Mouse (Mus musculus): ENCODE measurements around the gene Gpr87.
A peak's percentile ranks its signal among the peaks of the same experiment; 100 is the strongest.

The Gpr87 gene

DNA sequence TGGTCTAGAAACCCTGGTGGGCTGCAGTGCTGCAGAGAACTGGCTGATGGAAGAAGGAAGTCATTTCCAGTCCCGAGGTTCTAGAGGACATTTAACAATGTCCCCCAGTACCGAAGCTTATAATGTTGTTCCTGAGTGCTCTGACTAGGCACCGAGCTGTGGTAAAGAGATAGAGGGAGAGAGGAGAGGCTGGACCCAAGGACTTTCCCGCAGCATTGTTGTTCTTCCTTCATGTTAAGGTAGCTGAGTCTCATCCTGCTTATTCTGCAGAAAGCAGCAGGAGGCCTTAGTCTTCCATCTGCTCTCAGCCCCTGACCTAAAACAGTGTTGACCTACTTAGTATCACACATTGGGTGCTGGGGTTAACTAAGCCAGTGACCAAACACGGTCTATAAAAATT, 18.0 kb downstream of the Gpr87 start:
- Histone ChIP-seq H3K36me3 (ENCODE audit: insufficient read depth, low read length) (no peaks in the 10 kb centered on the region), H3K27me3 (ENCODE audit: insufficient read depth, low read length) (no peaks in the 10 kb centered on the region), H3K9me3 (ENCODE audit: low read length) (no peaks in the 10 kb centered on the region), H3K4me1 (replicated peaks; ENCODE audit: low read depth, low read length) (no peaks in the 10 kb centered on the region), H3K4me3 (replicated peaks; ENCODE audit: low read length) (no peak overlapping the region)
- TF ChIP-seq POU5F1 (IDR thresholded peaks at IDR 0.05; ENCODE audit: borderline replicate concordance, low read length) (no peak), NANOG (IDR thresholded peaks at IDR 0.05; ENCODE audit: borderline replicate concordance, low read length) (no peak), CTCF (conservative IDR thresholded peaks at IDR 0.05; ENCODE audit: low read length) (no peak)

DNA sequence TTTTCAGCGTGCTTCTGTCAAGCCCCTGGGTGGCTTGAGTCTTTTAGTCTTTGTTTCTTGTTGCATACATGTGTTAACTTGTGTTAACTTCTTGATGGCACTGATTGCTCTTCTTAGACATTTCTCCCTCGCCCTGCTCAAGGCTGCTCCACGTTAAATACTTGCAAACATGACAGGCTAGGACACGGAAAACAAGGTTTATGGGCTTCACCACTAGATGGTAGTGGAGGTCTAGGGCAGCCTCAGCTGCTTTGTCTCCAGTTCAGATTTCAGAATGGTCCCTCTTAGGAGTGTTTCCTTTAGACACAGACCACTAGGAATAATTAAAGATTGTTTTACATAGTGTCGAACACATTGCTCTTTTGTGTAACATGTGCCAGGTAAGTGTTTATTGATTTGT, 19.7 kb downstream of the Gpr87 start:
- TF ChIP-seq NANOG (IDR thresholded peaks at IDR 0.05; ENCODE audit: borderline replicate concordance, low read length) (no peak), POU5F1 (IDR thresholded peaks at IDR 0.05; ENCODE audit: borderline replicate concordance, low read length) (no peak), CTCF (conservative IDR thresholded peaks at IDR 0.05; ENCODE audit: low read length) (peak; percentile 27)
- no peaks in the 10 kb centered on the region for H3K9me3 ChIP-seq (ENCODE audit: low read length)
- no peaks in the 10 kb centered on the region for H3K36me3 ChIP-seq (ENCODE audit: insufficient read depth, low read length)
- H3K4me3 ChIP-seq (replicated peaks; ENCODE audit: low read length) = no peak overlapping the region
- peaks cover 5% of the 10 kb centered on the region for H3K4me1 ChIP-seq (replicated peaks; ENCODE audit: low read depth, low read length)
- H3K27me3 ChIP-seq (ENCODE audit: insufficient read depth, low read length) = no peaks in the 10 kb centered on the region

DNA sequence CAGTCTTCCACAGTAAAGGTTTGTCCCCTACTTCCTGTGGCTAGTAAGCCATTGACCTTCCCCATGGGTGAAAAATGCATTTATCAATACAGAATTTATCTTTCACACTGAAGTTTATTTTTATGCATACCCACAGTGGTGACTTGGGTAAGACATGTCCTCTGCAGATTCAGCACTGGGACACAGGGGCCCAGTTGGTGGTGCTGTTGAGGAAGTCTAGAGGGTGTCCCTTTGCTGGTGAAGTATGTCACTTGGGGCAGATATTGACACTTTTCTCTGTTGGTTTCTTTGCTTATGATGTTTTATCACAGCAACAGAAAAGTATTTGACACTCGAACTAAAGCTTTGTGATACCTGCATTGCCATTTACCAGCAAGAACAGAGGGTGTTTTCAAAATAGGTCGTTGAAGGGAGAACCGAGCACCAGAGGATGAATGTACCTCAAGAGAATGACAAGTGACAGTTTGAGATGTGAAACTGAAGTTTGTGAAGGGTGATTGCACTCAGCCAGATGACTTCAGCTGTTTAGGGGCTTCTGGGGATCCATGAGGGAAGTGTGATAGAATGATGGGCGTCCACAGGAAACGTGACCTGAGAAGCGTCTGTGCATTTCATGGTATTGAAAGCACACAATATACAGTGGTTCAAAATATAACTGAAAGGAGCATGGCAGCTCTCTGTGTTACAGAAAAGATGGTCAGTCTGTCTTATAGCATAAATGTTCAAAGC, 20.3 kb downstream of the Gpr87 start:
- Histone ChIP-seq H3K9me3 (ENCODE audit: low read length) (no peaks in the 10 kb centered on the region), H3K4me1 (replicated peaks; ENCODE audit: low read depth, low read length) (peaks cover 9% of the 10 kb centered on the region), H3K36me3 (ENCODE audit: insufficient read depth, low read length) (no peaks in the 10 kb centered on the region), H3K27me3 (ENCODE audit: insufficient read depth, low read length) (no peaks in the 10 kb centered on the region), H3K4me3 (replicated peaks; ENCODE audit: low read length) (no peak overlapping the region)
- TF ChIP-seq CTCF (conservative IDR thresholded peaks at IDR 0.05; ENCODE audit: low read length) (no peak), NANOG (IDR thresholded peaks at IDR 0.05; ENCODE audit: borderline replicate concordance, low read length) (no peak), POU5F1 (IDR thresholded peaks at IDR 0.05; ENCODE audit: borderline replicate concordance, low read length) (no peak)

DNA sequence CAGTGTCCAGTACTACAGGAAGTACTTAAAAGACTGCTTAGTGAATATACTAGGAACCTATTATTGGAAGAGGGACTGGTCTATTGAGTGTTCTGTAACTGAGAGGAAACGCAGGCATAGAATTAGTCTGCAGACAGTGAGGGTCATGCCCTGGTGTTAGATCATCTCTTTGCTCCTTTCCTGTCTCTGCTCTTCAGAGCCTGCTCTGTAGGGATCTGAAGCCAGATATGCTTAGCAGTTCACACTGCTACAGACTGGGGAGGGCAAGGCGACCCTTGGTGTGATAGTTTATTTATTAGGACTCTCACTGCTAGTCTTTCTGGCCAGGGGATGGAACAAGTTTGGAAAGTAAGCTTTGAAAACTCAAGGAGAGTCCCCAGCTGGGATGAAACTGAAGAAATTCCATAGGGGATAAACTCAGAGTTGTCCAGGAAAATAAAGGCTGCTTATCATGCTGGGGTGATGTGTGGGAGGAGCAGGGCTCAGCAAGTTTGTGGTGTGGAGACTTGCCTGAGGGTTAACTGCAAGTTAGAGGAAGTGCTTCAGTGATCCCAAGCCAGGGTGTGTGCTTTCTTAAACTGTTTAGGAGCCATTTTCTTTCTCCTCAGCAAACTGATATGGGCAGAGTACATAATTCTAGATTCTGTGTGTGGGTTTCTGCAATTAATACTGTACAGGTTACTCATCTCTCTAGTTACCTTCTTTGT, 24.8 kb downstream of the Gpr87 start:
- Histone ChIP-seq H3K4me3 (replicated peaks; ENCODE audit: low read length) (no peak overlapping the region), H3K4me1 (replicated peaks; ENCODE audit: low read depth, low read length) (peaks cover 9% of the 10 kb centered on the region), H3K27me3 (ENCODE audit: insufficient read depth, low read length) (no peaks in the 10 kb centered on the region), H3K9me3 (ENCODE audit: low read length) (no peaks in the 10 kb centered on the region), H3K36me3 (ENCODE audit: insufficient read depth, low read length) (no peaks in the 10 kb centered on the region)
- TF ChIP-seq POU5F1 (IDR thresholded peaks at IDR 0.05; ENCODE audit: borderline replicate concordance, low read length) (no peak), NANOG (IDR thresholded peaks at IDR 0.05; ENCODE audit: borderline replicate concordance, low read length) (no peak), CTCF (conservative IDR thresholded peaks at IDR 0.05; ENCODE audit: low read length) (no peak)

DNA sequence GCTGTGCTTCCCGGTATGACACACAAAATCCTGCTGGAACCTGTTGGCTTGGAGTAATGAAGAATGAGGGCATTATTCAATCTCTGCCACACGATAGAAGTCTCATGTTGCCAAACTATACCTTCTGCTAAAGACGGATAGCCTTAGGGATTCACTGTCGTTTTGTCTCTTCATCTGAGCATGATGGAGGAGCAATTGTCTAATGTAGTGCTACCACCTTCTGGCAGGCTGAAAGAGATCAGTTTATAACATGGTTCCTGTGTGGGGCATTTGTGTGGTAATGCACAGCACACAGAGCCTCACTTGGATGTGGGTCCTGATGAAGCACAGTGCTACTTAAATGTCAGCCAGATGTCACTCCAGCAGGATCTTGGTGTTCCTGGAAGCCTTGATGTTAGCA, 25.7 kb downstream of the Gpr87 start:
- H3K36me3 ChIP-seq (ENCODE audit: insufficient read depth, low read length) = no peaks in the 10 kb centered on the region
- H3K9me3 ChIP-seq (ENCODE audit: low read length) = no peaks in the 10 kb centered on the region
- no peak overlapping the region for H3K4me3 ChIP-seq (replicated peaks; ENCODE audit: low read length)
- no peaks in the 10 kb centered on the region for H3K27me3 ChIP-seq (ENCODE audit: insufficient read depth, low read length)
- peaks cover 9% of the 10 kb centered on the region for H3K4me1 ChIP-seq (replicated peaks; ENCODE audit: low read depth, low read length)
- TF ChIP-seq NANOG (IDR thresholded peaks at IDR 0.05; ENCODE audit: borderline replicate concordance, low read length) = no peak
- no peak for TF ChIP-seq CTCF (conservative IDR thresholded peaks at IDR 0.05; ENCODE audit: low read length)
- no peak for TF ChIP-seq POU5F1 (IDR thresholded peaks at IDR 0.05; ENCODE audit: borderline replicate concordance, low read length)

DNA sequence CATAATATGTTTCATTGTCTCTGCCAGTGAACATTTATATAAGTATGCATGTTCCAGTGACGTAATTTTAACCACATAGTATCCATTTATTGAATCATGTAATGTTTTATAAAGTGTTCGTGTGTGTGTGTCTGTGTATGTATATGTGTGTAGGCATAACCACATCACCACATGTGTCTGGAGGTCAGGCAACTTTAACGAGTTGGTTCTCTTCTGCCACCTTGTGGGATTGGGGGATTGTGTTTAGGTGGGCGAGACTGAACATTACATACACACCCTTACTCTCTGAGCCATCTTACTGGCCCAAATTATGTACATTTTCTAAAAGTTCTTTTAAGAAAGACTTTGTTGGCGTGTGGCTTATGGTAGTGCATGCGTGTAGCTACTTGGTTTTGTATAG, 26.4 kb downstream of the Gpr87 start:
- no peaks in the 10 kb centered on the region for H3K36me3 ChIP-seq (ENCODE audit: insufficient read depth, low read length)
- H3K27me3 ChIP-seq (ENCODE audit: insufficient read depth, low read length) = no peaks in the 10 kb centered on the region
- H3K4me3 ChIP-seq (replicated peaks; ENCODE audit: low read length) = no peak overlapping the region
- H3K4me1 ChIP-seq (replicated peaks; ENCODE audit: low read depth, low read length) = peaks cover 9% of the 10 kb centered on the region
- no peaks in the 10 kb centered on the region for H3K9me3 ChIP-seq (ENCODE audit: low read length)
- TF ChIP-seq CTCF (conservative IDR thresholded peaks at IDR 0.05; ENCODE audit: low read length) (no peak), POU5F1 (IDR thresholded peaks at IDR 0.05; ENCODE audit: borderline replicate concordance, low read length) (no peak), NANOG (IDR thresholded peaks at IDR 0.05; ENCODE audit: borderline replicate concordance, low read length) (no peak)

DNA sequence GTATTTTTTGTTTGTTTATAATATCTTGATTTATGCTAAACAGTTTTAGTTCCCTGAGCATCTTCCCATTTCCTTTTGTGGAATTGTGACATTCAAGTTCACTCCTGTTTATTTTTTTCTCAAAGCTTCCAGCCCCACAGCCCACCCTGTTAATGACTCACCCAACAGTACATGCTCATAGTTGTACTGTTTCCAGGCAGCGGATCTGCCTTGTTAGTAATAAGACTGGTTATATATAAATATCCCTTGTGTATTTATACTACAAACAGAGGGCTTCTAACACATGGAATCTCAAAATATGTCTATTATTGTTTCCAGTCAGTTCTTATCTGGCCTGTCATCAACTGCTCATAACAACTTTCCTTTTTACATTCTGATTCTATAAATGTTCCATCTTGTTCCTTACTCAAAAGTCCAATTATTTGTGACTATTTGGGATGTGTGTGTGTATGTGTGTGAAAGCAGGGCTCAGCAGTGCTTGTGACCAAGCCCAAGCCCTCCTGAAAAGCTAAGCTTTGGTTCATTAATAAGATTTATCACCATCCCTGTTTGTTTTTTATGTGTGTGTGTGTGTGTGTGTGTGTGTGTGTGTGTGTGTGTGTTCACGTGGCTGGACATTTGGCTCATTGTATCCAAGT, 27.4 kb downstream of the Gpr87 start:
- no peaks in the 10 kb centered on the region for H3K27me3 ChIP-seq (ENCODE audit: insufficient read depth, low read length)
- no peaks in the 10 kb centered on the region for H3K36me3 ChIP-seq (ENCODE audit: insufficient read depth, low read length)
- H3K4me3 ChIP-seq (replicated peaks; ENCODE audit: low read length) = no peak overlapping the region
- H3K4me1 ChIP-seq (replicated peaks; ENCODE audit: low read depth, low read length) = peaks cover 9% of the 10 kb centered on the region
- no peaks in the 10 kb centered on the region for H3K9me3 ChIP-seq (ENCODE audit: low read length)
- TF ChIP-seq CTCF (conservative IDR thresholded peaks at IDR 0.05; ENCODE audit: low read length) = no peak
- TF ChIP-seq NANOG (IDR thresholded peaks at IDR 0.05; ENCODE audit: borderline replicate concordance, low read length) = no peak
- no peak for TF ChIP-seq POU5F1 (IDR thresholded peaks at IDR 0.05; ENCODE audit: borderline replicate concordance, low read length)

DNA sequence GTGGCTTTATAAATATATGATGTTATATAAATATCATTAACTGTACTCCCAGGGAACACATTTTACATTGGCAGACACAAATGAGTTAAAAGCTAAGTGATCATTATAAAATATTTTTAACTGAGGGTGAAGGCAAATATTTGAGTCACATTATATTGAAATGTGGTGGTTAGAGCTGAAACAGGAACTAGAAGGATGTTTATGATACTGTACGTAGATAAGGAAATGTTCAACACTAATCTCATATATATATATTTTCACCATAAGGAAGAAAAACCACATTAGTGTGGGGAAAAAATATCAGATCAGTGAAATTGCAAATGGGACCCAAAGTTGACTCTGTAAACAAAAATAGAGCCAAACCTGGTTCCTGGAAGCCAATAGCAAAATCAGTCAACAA, 34.4 kb downstream of the Gpr87 start:
- TF ChIP-seq CTCF (conservative IDR thresholded peaks at IDR 0.05; ENCODE audit: low read length) (no peak), POU5F1 (IDR thresholded peaks at IDR 0.05; ENCODE audit: borderline replicate concordance, low read length) (no peak), NANOG (IDR thresholded peaks at IDR 0.05; ENCODE audit: borderline replicate concordance, low read length) (no peak)
- no peak overlapping the region for H3K4me3 ChIP-seq (replicated peaks; ENCODE audit: low read length)
- no peaks in the 10 kb centered on the region for H3K4me1 ChIP-seq (replicated peaks; ENCODE audit: low read depth, low read length)
- H3K9me3 ChIP-seq (ENCODE audit: low read length) = no peaks in the 10 kb centered on the region
- H3K27me3 ChIP-seq (ENCODE audit: insufficient read depth, low read length) = no peaks in the 10 kb centered on the region
- no peaks in the 10 kb centered on the region for H3K36me3 ChIP-seq (ENCODE audit: insufficient read depth, low read length)

All from E14TG2a.4 (cell line).